Mouse (Mus musculus) liver, adult 2 months (tissue): ENCODE data around the gene Slc2a10.

Experiments used
- CTCF ChIP-seq: fragments of 200-500 bp; IDR thresholded peaks from 2 replicates; pipeline ENCODE4 v1.5.1; 2011; ENCODE audit warnings: low read depth, low read length, control low read depth
- POLR2A ChIP-seq: fragments of 200-500 bp; IDR thresholded peaks from 2 replicates; pipeline ENCODE4 v1.6.1; 2011; ENCODE audit warnings: low read length, control low read depth; ENCODE audit not compliant: insufficient read depth; ENCODE audit errors: extremely low read depth

DNA sequence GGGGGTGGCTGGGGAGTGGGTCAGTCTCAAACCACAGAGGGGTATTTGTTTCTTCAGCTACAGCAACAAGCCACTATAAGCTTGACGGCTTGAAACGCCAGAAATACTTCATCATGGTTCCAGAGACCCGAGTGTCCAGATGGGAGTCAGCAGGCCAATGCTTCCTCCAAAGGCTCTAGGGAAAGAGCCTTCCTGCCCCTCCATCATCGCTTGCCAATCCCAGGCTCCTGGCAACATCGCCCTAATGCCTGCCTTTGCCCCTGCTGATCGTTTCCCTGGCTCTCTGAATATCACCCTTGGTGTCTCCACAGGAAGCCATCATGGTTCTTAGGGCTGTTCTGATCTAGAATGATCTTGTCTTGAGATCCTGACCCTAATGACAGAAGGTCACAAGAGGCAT is 58.3 kb downstream of the Slc2a10 start:
- no peak for TF ChIP-seq CTCF
- TF ChIP-seq POLR2A, result no peak
